Mouse (Mus musculus): Measurements from ENCODE around the gene Nkx2-2. TPM values are rescaled to one million over a fixed set of nuclear protein-coding genes. Genes with fewer than 3 reads are reported as not detected.
"Not testable (repeated sequence)": the region's sequence is repeated elsewhere in the genome, so short reads cannot be mapped to it uniquely, and the experiment has no call there.

Gene Nkx2-2
- polyA plus RNA-seq, 1 experiment, result not detected

- H3K27ac ChIP-seq (replicated peaks; ENCODE audit: low read depth, low read length), result no peak overlapping the region
- H3K4me3 ChIP-seq (ENCODE audit: insufficient read depth, low read depth, low read length), result peak overlapping the region; percentile 26; the same call in 1 of the 2 replicates
- peaks cover 3% of the 10 kb centered on the region; the same call in 1 of the 2 replicates for H3K4me1 ChIP-seq (ENCODE audit: control insufficient read depth, insufficient read depth, insufficient read length, low read length)
These were observed 8.5 kb downstream of the Nkx2-2 start for GRCm38 (mm10) chr2:147185561-147185960.

- no peak overlapping the region for H3K27ac ChIP-seq (replicated peaks; ENCODE audit: low read depth, low read length)
- peaks cover 3% of the 10 kb centered on the region; the same call in 1 of the 2 replicates for H3K4me1 ChIP-seq (ENCODE audit: control insufficient read depth, insufficient read depth, insufficient read length, low read length)
- peak overlapping the region; percentile 34 for H3K4me3 ChIP-seq (ENCODE audit: insufficient read depth, low read depth, low read length)
These were observed 9.7 kb downstream of the Nkx2-2 start for GRCm38 (mm10) chr2:147184071-147184990.

- no peak overlapping the region for H3K27ac ChIP-seq (replicated peaks; ENCODE audit: low read depth, low read length)
- peaks cover 3% of the 10 kb centered on the region; the same call in 1 of the 2 replicates for H3K4me1 ChIP-seq (ENCODE audit: control insufficient read depth, insufficient read depth, insufficient read length, low read length)
- no peak overlapping the region for H3K4me3 ChIP-seq (ENCODE audit: insufficient read depth, low read depth, low read length)
These were observed 10.5 kb downstream of the Nkx2-2 start for GRCm38 (mm10) chr2:147183521-147183920.

GRCm38 (mm10) chr2:147182709-147183260 lies 11.3 kb downstream of the Nkx2-2 start:
- H3K4me3 ChIP-seq (ENCODE audit: insufficient read depth, low read depth, low read length), result no peak overlapping the region
- peaks cover 3% of the 10 kb centered on the region; the same call in 1 of the 2 replicates for H3K4me1 ChIP-seq (ENCODE audit: control insufficient read depth, insufficient read depth, insufficient read length, low read length)
- H3K27ac ChIP-seq (replicated peaks; ENCODE audit: low read depth, low read length), result no peak overlapping the region

- Histone ChIP-seq H3K4me3 (ENCODE audit: insufficient read depth, low read depth, low read length) (no peak overlapping the region), H3K27ac (replicated peaks; ENCODE audit: low read depth, low read length) (no peak overlapping the region), H3K4me1 (ENCODE audit: control insufficient read depth, insufficient read depth, insufficient read length, low read length) (peaks cover 3% of the 10 kb centered on the region; the same call in 1 of the 2 replicates)
These were observed 11.9 kb downstream of the Nkx2-2 start for GRCm38 (mm10) chr2:147181926-147182708.

GRCm38 (mm10) chr2:147181304-147181665 lies 12.8 kb downstream of the Nkx2-2 start:
- H3K4me3 ChIP-seq (ENCODE audit: insufficient read depth, low read depth, low read length), result no peak overlapping the region
- H3K4me1 ChIP-seq (ENCODE audit: control insufficient read depth, insufficient read depth, insufficient read length, low read length), result peaks cover 3% of the 10 kb centered on the region; the same call in 1 of the 2 replicates
- H3K27ac ChIP-seq (replicated peaks; ENCODE audit: low read depth, low read length), result no peak overlapping the region

GRCm38 (mm10) chr2:147180649-147181303 lies 13.3 kb downstream of the Nkx2-2 start:
- H3K4me3 ChIP-seq (ENCODE audit: insufficient read depth, low read depth, low read length), result no peak overlapping the region
- H3K4me1 ChIP-seq (ENCODE audit: control insufficient read depth, insufficient read depth, insufficient read length, low read length), result peaks cover 2% of the 10 kb centered on the region; the same call in 1 of the 2 replicates
- no peak overlapping the region for H3K27ac ChIP-seq (replicated peaks; ENCODE audit: low read depth, low read length)

- H3K27ac ChIP-seq (replicated peaks; ENCODE audit: low read depth, low read length), result no peak overlapping the region
- peak overlapping the region; percentile 26 for H3K4me3 ChIP-seq (ENCODE audit: insufficient read depth, low read depth, low read length)
These were observed 15.7 kb downstream of the Nkx2-2 start for GRCm38 (mm10) chr2:147178091-147179059.

GRCm38 (mm10) chr2:147177672-147178071 lies 16.4 kb downstream of the Nkx2-2 start:
- peak overlapping the region; percentile 24; the same call in 1 of the 2 replicates for H3K4me3 ChIP-seq (ENCODE audit: insufficient read depth, low read depth, low read length)
- H3K4me1 ChIP-seq (ENCODE audit: control insufficient read depth, insufficient read depth, insufficient read length, low read length), result no peaks in the 10 kb centered on the region
- H3K27ac ChIP-seq (replicated peaks; ENCODE audit: low read depth, low read length), result no peak overlapping the region

More at GRCm38 (mm10) chr2:147178091-147179059, 15.7 kb downstream of the Nkx2-2 start:
- no peaks in the 10 kb centered on the region for H3K4me1 ChIP-seq (ENCODE audit: control insufficient read depth, insufficient read depth, insufficient read length, low read length)

- H3K4me1 ChIP-seq (ENCODE audit: control insufficient read depth, insufficient read depth, insufficient read length, low read length), result no peaks in the 10 kb centered on the region
These were observed 18.7 kb downstream of the Nkx2-2 start for GRCm38 (mm10) chr2:147175296-147175695.

GRCm38 (mm10) chr2:147173751-147174150 lies 20.3 kb downstream of the Nkx2-2 start:
- Histone ChIP-seq H3K4me1 (ENCODE audit: control insufficient read depth, insufficient read depth, insufficient read length, low read length) (no peaks in the 10 kb centered on the region), H3K4me3 (ENCODE audit: insufficient read depth, low read depth, low read length) (no peak overlapping the region)

More at GRCm38 (mm10) chr2:147175296-147175695, 18.7 kb downstream of the Nkx2-2 start:
- H3K4me3 ChIP-seq (ENCODE audit: insufficient read depth, low read depth, low read length), result no peak overlapping the region
- H3K27ac ChIP-seq (replicated peaks; ENCODE audit: low read depth, low read length), result no peak overlapping the region

GRCm38 (mm10) chr2:147170538-147170937 lies 23.5 kb downstream of the Nkx2-2 start:
- H3K27ac ChIP-seq (replicated peaks; ENCODE audit: low read depth, low read length), result not testable (repeated sequence)

More at GRCm38 (mm10) chr2:147173751-147174150, 20.3 kb downstream of the Nkx2-2 start:
- H3K27ac ChIP-seq (replicated peaks; ENCODE audit: low read depth, low read length), result no peak overlapping the region

GRCm38 (mm10) chr2:147165863-147166262 lies 28.2 kb downstream of the Nkx2-2 start:
- no peak overlapping the region for H3K4me3 ChIP-seq (ENCODE audit: insufficient read depth, low read depth, low read length)

More at GRCm38 (mm10) chr2:147170538-147170937, 23.5 kb downstream of the Nkx2-2 start:
- not testable (repeated sequence) for H3K4me1 ChIP-seq (ENCODE audit: control insufficient read depth, insufficient read depth, insufficient read length, low read length); H3K4me3 ChIP-seq (ENCODE audit: insufficient read depth, low read depth, low read length)

More at GRCm38 (mm10) chr2:147165863-147166262, 28.2 kb downstream of the Nkx2-2 start:
- H3K27ac ChIP-seq (replicated peaks; ENCODE audit: low read depth, low read length), result no peak overlapping the region
- H3K4me1 ChIP-seq (ENCODE audit: control insufficient read depth, insufficient read depth, insufficient read length, low read length), result no peaks in the 10 kb centered on the region
